Mouse (Mus musculus): ENCODE results near the gene Meis1. TPM values are rescaled to one million over a fixed set of nuclear protein-coding genes. Genes with fewer than 3 reads are reported as not detected.

Gene Meis1
- total RNA-seq, 4 experiments from 2014 or later, result 6.9 to 10.6 (median 7.7) TPM

DNA sequence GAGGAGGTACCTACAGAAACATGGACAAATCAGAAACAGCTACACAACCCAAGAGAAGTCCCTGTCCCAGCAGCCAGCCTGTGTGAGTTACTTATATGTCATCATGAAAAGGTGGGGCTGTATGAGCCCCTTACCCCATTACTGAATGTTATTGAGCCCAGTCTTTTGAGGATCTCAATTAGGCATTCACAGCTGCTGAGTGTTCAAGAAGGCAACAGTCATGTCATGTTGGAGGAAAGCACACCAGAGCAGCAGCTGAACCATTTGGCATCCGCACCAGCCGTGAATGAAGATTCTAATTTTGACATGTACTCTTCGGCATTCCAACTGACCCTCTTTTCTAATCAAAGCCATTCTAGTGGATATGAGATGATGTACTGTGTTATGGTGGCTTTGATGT lies 172.9 kb downstream of the Meis1 start:
- DNase-seq (ENCODE audit: low spot score in 2 of 2), result no peak

DNA sequence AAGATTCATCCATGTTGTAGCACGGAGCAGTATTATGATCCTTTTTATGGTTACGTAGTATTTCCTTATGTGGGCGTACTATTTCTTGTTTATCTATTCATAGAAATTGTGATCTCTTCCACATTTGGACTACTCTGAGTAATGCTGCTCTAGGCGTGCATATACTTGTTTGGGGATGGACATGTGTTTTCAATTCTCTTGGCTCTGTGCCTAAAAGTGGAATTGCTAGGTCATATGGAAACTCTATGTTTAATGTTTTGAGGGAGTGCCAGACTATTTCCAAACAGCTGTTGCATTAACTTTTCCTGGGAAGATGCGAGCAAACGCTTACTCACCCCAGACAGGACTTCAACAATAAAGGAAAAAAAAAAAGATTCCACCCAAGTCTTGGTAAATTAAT lies 173.3 kb downstream of the Meis1 start:
- no peak for DNase-seq (ENCODE audit: low spot score in 2 of 2)

DNA sequence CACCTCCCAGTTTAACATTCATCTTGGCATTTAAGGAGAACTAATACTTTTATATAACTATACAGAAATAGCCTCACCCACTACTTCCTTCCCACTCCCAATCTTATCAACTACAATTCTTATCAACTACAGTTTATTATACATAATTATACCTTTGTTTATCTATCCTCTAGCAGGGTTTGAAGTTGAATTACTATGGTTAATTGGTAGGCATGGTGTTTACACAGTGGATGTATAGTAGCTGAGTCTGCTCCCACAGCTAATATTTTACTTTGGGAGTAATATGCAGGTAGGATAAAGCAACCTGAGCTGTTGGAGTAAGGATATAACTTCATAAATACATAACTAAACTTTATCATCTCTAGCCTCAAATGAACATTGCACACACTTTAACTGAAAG lies 188.7 kb downstream of the Meis1 start:
- no peak for DNase-seq (ENCODE audit: low spot score in 2 of 2)

Data from left cerebral cortex, adult 8-10 months (tissue).